Mouse (Mus musculus) common myeloid progenitor, adult 5-6 weeks (primary cell): Measurements from ENCODE around the gene Gabrr3. TPM values are rescaled to one million over a fixed set of nuclear protein-coding genes. Genes with fewer than 3 reads are reported as not detected.
A peak's percentile ranks its signal among the peaks of the same experiment; 100 is the strongest.

Experiments
- ATAC-seq: replicated peaks from 2 replicates; pipeline ENCODE4 v1.8.0; 2016; ENCODE audit warnings: low read depth, mild to moderate bottlenecking, moderate TSS enrichment, inconsistent platforms; ENCODE audit not compliant: poor library complexity, severe bottlenecking
- total RNA-seq: library from RNA; stranded (forward); fragments of 200-1000, 187-1606 nt; gene quantifications from 2 replicates; pipeline ENCODE4 v1.2.3, GENCODE M21; 2017

The Gabrr3 gene
- total RNA-seq, 1 experiment from 2014 or later = not detected

DNA sequence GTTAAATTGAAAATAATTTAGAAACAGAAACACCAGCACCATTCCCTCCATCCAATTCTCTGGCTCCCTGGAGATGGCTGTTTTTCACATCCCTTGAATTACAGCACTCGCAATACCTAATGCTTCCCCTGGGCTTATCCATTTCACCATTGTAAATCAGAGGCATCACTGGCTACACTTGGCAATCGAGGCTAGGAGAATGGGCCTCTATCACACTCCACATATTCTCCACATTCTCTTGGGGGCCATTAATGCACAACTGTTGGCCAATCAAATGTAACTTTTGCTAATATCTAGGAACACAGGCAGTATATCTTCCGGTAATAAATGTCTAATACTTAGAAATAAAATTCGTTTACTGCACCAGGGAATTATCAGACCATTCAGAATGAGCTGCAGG, 56.4 kb downstream of the Gabrr3 start:
- ATAC-seq = no peak

DNA sequence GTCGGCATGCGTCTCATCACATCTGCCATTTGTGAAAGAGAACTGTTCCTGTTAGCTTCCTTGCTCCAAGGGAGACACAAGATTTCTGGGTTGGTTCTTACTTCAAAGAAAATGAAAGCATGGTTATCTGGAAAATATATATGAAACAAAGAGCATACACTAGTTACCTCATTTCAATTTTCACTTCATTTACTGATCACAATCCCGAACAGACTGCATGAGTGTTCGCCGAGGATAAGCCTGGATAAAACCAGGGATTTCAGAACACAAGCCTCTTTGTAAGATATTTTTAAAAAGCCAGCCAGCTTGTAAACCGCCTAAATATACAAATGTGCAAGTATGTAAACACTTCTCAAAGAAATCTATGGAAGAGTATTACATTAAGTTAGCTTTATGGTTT, 56.8 kb downstream of the Gabrr3 start:
- no peak for ATAC-seq

DNA sequence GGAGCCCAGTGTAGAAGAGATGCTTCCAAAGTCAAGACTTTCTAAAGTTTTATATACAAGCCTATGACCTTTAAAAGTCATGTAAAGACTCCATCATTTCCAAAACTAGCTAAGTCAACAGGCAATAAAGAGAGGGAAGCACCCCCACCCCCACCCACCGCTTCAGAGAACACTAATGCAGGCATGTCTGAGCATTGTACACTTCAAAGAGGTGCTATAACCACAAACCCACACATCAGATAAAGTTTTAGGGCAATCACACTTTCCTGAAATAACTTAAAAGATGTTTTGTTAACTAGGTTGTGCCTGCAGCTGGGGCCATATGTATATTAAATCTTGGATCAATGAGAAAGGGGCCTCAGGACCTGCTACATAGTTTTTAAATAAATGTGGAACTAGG, 62.7 kb downstream of the Gabrr3 start:
- ATAC-seq = no peak

DNA sequence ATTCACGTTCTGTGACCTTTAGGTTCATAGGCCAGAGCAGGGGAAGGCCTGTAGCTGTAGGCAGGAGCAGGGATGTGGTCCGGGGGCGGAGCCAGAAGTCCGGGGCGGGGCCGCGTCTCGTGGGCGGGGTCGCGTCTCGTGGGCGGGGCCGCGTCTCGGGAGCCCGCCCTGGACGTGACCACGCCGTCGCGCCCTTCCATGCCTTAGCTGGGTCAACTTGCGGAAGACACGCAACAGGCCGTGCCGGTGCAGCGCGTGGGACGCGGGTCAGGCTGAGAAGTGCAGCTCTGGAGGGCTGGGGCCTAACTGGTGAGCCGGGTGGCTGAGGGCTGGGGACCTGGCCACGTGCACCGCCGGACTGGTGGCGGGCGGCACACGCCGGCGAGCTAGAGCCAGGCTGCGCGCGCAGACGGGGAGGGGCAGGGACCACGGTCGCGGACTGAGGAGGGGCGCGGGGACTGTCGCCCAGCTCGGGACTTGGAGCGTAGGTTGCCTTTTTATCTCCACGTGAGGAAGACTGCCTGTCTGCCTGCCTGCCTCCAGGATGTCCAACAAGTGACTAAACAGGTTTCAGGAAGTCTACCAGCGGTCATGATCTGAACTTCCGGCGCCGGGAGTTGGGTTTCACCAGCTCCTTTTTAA, 64.6 kb downstream of the Gabrr3 start, which contains the start of gene Riox2:
Gene Riox2, plus strand, starts transcription at position 139 of the 642 bp plus-strand sequence.
- peak; percentile 77 for ATAC-seq

DNA sequence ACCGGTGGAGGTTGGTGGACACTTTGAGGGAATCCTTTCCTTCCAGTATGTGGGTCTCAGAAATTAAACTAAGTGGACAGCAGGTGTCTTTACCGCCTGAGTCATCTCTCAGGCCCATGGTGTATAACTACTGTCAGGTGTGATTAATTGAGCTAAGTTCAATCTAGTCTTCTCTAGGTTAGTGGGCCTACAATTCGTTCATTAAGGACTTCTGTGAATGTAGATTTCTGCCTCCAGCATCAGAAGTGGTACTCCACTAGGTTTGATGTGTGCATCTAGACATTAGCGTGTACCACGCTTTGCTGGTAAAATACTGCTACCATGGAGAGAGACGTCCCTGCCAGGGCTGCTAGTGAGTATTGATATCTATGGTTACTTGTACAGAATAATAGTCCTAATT, 65.4 kb downstream of the Gabrr3 start:
- no peak for ATAC-seq

DNA sequence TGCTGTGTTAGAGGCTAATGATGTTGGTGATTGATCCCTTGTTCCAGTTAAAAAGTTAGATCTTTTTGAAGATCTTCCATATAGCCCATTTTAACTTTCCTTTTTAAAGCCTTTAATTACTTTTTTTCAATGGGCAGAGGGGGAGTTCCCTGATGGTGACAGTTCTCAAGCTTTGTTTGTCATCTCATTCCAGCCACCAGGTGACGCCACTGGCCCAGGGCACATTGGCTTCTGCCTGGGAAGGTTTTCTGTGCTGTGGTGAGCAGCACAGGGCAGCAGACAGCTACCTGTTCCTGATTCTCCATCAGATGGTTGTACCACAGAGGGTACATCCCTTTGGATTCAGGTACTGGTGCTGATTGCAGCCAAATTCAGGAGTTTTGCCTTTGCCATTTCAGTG, 67.7 kb downstream of the Gabrr3 start:
- ATAC-seq = peak; percentile 70

DNA sequence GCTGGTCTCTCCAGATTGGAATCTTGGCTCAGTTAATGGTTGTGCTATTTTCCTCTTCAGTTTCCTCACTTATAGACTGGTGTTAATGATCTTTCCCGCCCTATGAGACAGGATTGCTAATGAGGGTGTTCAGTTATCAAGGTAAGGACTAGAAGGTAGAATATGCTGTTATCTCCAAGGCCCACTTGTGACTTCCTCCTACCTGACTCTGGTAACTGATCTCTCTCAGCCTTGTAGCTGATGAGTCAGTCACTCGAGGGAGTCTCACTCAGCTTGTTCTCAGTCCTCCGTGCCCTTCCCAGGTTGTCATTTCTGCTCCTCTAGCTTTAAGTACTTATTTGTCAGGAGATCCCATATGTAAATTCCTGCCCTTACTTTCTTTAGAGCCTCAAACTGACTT, 70.8 kb downstream of the Gabrr3 start:
- no peak for ATAC-seq

DNA sequence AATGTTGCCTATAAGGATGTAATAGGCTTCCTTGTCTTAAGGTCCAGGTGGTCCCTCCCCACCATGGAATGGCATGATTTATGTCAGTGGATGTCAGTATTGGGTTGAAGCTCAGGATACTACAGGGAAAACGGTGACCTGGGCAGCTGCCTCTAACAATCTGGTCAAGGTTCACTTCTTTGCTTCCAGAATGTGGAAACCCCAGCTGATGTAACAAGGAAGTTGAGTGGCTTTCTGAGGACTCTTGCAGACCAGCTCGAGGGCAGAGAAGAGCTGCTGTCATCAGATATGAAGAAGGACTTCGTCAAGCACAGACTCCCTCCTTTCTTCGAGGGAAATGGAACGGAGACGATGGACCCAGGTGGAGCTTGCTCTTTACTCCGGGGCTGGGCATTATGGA, 80.1 kb downstream of the Gabrr3 start:
- no peak for ATAC-seq

DNA sequence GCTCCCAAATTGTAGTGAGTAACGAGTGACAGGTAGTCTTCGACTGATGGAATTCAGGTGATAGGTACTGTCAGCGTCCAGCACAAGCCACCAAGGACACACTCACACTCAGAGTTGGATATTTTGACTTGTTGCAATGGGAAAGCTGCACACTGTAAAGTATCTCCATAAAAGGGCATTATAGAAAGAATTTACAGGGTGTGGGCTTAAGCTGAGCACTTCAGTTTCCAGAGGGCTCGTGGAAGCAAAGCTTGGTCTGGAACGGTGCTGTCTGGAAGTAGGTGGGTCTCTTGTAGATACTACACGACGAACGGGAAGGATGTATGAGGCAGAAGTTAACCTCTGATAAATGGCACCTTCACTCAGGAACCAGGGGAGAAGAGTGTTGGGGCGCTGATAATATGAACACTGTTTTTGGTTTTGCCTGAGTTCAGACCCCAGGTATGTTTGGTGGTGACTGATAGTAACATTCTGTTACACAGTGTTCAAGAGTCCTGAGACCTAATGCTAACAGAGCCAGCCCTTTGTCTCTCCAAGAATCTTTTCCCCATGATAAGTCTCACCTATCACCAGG, 80.9 kb downstream of the Gabrr3 start:
- peak; percentile 52; the same call in 1 of the 2 replicates for ATAC-seq

GRCm38 (mm10) chr16:59493199-59493598, 86.1 kb downstream of the Gabrr3 start:
- no peak for ATAC-seq

- ATAC-seq = no peak
Measured at GRCm38 (mm10) chr16:59497947-59498346, 90.8 kb downstream of the Gabrr3 start.

DNA sequence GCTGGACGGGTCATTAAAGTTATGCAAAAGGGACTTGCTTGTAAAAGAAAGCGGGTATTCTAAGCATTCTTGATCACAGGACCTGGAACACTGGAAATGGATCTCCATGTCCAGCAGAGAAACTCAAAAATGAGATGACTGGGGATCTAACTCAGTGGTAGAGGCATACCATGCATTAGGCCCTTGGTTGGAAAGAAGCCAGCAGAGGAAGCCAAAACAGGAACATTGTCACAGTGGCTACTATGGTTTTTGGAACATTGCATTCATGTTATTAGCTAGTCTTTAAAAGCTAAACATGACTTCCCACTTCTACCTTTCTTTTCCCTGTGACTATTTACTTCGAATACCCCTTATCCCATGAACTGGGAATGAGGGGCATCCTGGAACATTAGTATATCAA, 92.0 kb downstream of the Gabrr3 start:
- 0 out of 2 replicates have a peak, but pooled peaks have one; percentile 29 for ATAC-seq

- ATAC-seq = no peak
Measured at GRCm38 (mm10) chr16:59509830-59510229, 102.7 kb downstream of the Gabrr3 start.

Other genes with a start within 250 kb of the Gabrr3 start
- gene Olfr196, start 236.9 kb upstream of the Gabrr3 start, total RNA-seq = not detected in 2 replicates
- gene Olfr198, start 203.8 kb upstream of the Gabrr3 start, total RNA-seq = not detected in 2 replicates
- not detected in 2 replicates for gene Olfr199, start 187.6 kb upstream of the Gabrr3 start, total RNA-seq
- not detected in 2 replicates for gene Olfr201, start 134.7 kb upstream of the Gabrr3 start, total RNA-seq
- not detected in 2 replicates for gene Olfr202, start 120.5 kb upstream of the Gabrr3 start, total RNA-seq
- not detected in 2 replicates for gene Olfr203, start 108.5 kb upstream of the Gabrr3 start, total RNA-seq
- gene Olfr204, start 89.1 kb upstream of the Gabrr3 start, total RNA-seq = not detected in 2 replicates
- gene Olfr205, start 76.2 kb upstream of the Gabrr3 start, total RNA-seq = not detected in 2 replicates
- gene Olfr206, start 58.1 kb upstream of the Gabrr3 start, total RNA-seq = not detected in 2 replicates
- gene Olfr209, start 43.3 kb upstream of the Gabrr3 start, total RNA-seq = not detected in 2 replicates
- 69.3 and 69.6 TPM in 2 replicates for gene Riox2, start 64.4 kb downstream of the Gabrr3 start, total RNA-seq
- gene Crybg3, start 193.6 kb downstream of the Gabrr3 start, total RNA-seq = 11.1 and 15.4 TPM in 2 replicates
- gene Arl6, start 232.1 kb downstream of the Gabrr3 start, total RNA-seq = 15.5 and 17.9 TPM in 2 replicates